Mouse (Mus musculus) embryo, embryonic 9.5 days (tissue): ENCODE results near the gene Ccdc187.
A peak's percentile ranks its signal among the peaks of the same experiment; 100 is the strongest.

Experiments used
- DNase-seq: peaks from one replicate; pipeline ENCODE4 v3.0.0-alpha.2; 2017; ENCODE audit errors: extremely low spot score

Gene Ccdc187

GRCm38 (mm10) chr2:26294457-26294856 lies at the start of gene Ccdc187:
Gene Ccdc187 (minus strand): TSS chr2:26294557.
- DNase-seq, result no peak

- DNase-seq, result no peak
These were observed 48.5 kb upstream of the Ccdc187 start for GRCm38 (mm10) chr2:26342609-26343490.

- no peak for DNase-seq
These were observed 47.7 kb upstream of the Ccdc187 start for GRCm38 (mm10) chr2:26342044-26342443.

GRCm38 (mm10) chr2:26341510-26341981 lies 47.2 kb upstream of the Ccdc187 start:
- DNase-seq, result no peak

GRCm38 (mm10) chr2:26339204-26339551 lies 44.8 kb upstream of the Ccdc187 start:
- no peak for DNase-seq

- no peak for DNase-seq
These were observed 44.2 kb upstream of the Ccdc187 start for GRCm38 (mm10) chr2:26338302-26339203.

- no peak for DNase-seq
These were observed 36.3 kb upstream of the Ccdc187 start for GRCm38 (mm10) chr2:26330702-26331101.

GRCm38 (mm10) chr2:26330056-26330468 lies 35.7 kb upstream of the Ccdc187 start:
- no peak for DNase-seq

- DNase-seq, result no peak
These were observed 35.0 kb upstream of the Ccdc187 start for GRCm38 (mm10) chr2:26329402-26329801.

GRCm38 (mm10) chr2:26327852-26328251 lies 33.5 kb upstream of the Ccdc187 start:
- DNase-seq, result no peak

- DNase-seq, result peak; percentile 60
These were observed 31.2 kb upstream of the Ccdc187 start for GRCm38 (mm10) chr2:26325386-26326181.

GRCm38 (mm10) chr2:26324917-26325316 lies 30.6 kb upstream of the Ccdc187 start:
- DNase-seq, result no peak

GRCm38 (mm10) chr2:26323589-26324325 lies 29.4 kb upstream of the Ccdc187 start:
- no peak for DNase-seq

- DNase-seq, result no peak
These were observed 26.2 kb upstream of the Ccdc187 start for GRCm38 (mm10) chr2:26320245-26321185.

GRCm38 (mm10) chr2:26319519-26320244 lies 25.3 kb upstream of the Ccdc187 start:
- no peak for DNase-seq

- no peak for DNase-seq
These were observed 24.8 kb upstream of the Ccdc187 start for GRCm38 (mm10) chr2:26319109-26319508.

GRCm38 (mm10) chr2:26317991-26318672 lies 23.8 kb upstream of the Ccdc187 start:
- DNase-seq, result no peak

- DNase-seq, result no peak
These were observed 23.0 kb upstream of the Ccdc187 start for GRCm38 (mm10) chr2:26317371-26317770.
